Mouse (Mus musculus) bone marrow macrophage, adult 2 months (primary cell): ENCODE results near the gene Pygm.

Experiments
- CTCF ChIP-seq: IDR thresholded peaks from 2 replicates; pipeline ENCODE4 v1.5.1; 2012; ENCODE audit warnings: low read depth, mild to moderate bottlenecking, low read length, moderate library complexity
- POLR2A ChIP-seq: IDR thresholded peaks from 2 replicates; pipeline ENCODE4 v1.6.1; 2012; ENCODE audit warnings: mild to moderate bottlenecking, low read depth, low read length, borderline replicate concordance

DNA sequence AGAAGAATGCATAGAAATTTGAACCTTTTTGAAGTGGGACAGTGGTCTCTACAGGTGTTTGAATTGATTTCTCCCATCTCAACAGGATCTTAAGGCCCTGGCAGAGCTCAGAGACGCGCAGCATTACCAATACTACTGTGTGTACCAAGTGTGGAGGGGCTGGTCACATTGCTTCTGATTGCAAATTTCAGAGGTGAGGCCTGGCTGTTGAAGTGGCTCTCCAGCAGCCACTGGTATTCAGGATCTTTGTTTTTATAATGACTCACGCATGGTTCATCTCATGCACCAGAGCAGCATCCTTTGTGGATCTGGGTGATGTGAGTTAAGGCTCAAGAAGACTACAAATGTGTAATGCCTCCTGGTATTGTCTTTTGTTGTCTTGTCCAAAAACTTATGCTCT lies 11.8 kb upstream of the Pygm start:
- TF ChIP-seq POLR2A (no peak), CTCF (no peak)
